Mouse (Mus musculus) limb, embryonic 13.5 days (tissue): ENCODE measurements around the gene Dennd2d. TPM values are rescaled to one million over a fixed set of nuclear protein-coding genes. Genes with fewer than 3 reads are reported as not detected.

Experiments used
- ATAC-seq: fragments of 200-750 bp; cut with Nextera tagmentation; 2 replicates; pipeline ENCODE4 v1.8.0; 2017; ENCODE audit warnings: low read depth, moderate number of reproducible peaks, moderate TSS enrichment; ENCODE audit not compliant: low FRiP score
- H3K27ac ChIP-seq: fragments of 300-500 bp; sonication (generic); 2 replicates; pipeline ENCODE4 v1.5.1; 2015; ENCODE audit warnings: inconsistent platforms, mild to moderate bottlenecking, moderate library complexity
- H3K27me3 ChIP-seq: fragments of 300-500 bp; sonication (generic); 2 replicates; pipeline ENCODE4 v1.6.1; 2015; ENCODE audit warnings: mild to moderate bottlenecking, inconsistent platforms
- H3K36me3 ChIP-seq: fragments of 300-500 bp; sonication (generic); 2 replicates; pipeline ENCODE4 v1.6.1; 2015; ENCODE audit warnings: inconsistent platforms, mild to moderate bottlenecking, moderate library complexity
- H3K4me1 ChIP-seq: fragments of 300-500 bp; sonication (generic); 2 replicates; pipeline ENCODE4 v1.6.1; 2015; ENCODE audit warnings: inconsistent platforms
- H3K4me2 ChIP-seq: fragments of 300-500 bp; sonication (generic); replicated peaks from 2 replicates; pipeline ENCODE4 v1.6.1; 2015; ENCODE audit warnings: inconsistent platforms, mild to moderate bottlenecking, moderate library complexity
- H3K4me3 ChIP-seq: fragments of 300-500 bp; sonication (generic); 2 replicates; pipeline ENCODE4 v1.5.1; 2015; ENCODE audit warnings: moderate library complexity, mild to moderate bottlenecking, inconsistent platforms
- H3K9ac ChIP-seq: fragments of 300-500 bp; sonication (generic); 2 replicates; pipeline ENCODE4 v1.6.1; 2015; ENCODE audit warnings: mild to moderate bottlenecking, inconsistent platforms
- H3K9me3 ChIP-seq: fragments of 300-500 bp; sonication (generic); 2 replicates; pipeline ENCODE4 v1.6.1; 2016; ENCODE audit warnings: inconsistent platforms
- WGBS: fragments of 180-500 bp; shearing (Covaris S2); methylation state at CpG from one replicate; pipeline ENCODE4 v1.1.7; 2015; 5-methylcytosine and 5-hydroxymethylcytosine counted together
- polyA plus RNA-seq: library from polyadenylated mRNA; unstranded; fragments of >200 nt; fragmentation: Nextera tagmentation; extraction: Ambion mirVana; gene quantifications from 2 replicates; pipeline ENCODE4 v1.2.1, GENCODE M21; 2015

Gene Dennd2d
- polyA plus RNA-seq, 1 experiment from 2014 or later = 2.6 TPM

DNA sequence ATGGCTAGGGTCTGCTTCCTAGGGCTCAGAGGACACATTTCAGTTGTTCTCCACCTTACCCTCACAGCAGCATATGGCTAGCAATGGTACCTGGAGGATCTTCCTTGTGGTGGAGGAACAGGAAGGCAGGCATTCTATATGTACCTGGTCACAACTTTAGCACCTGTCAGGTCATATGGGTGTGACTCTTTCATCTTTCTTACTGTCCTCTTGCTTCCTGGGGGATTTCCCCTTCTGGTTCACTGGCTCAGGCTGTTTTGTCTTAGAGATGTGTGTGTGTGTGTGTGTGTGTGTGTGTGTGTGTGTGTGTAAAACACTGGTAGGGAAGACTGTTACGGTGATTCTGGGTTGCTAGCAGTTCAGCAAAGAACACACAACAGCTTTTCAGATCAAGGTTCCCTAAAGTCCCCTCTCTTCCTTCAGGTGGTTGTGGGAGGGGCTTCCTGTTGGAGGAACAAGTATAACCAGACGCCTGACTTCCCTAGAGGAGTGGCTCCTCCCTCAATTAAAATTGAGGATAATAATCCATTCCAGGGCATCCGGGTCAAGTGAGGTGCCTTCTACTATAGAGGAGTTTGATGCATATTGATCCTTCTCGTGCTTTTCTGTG, 1.7 kb downstream of the Dennd2d start:
- ATAC-seq = no peak

GRCm38 (mm10) chr3:106484861-106485260, 2.7 kb downstream of the Dennd2d start:
- Histone ChIP-seq H3K4me1 (0 out of 2 replicates have a peak, but pooled peaks cover 8% of the 10 kb centered on the region), H3K4me3 (no peak overlapping the region), H3K27me3 (peaks cover 28% of the 10 kb centered on the region), H3K9me3 (no peaks in the 10 kb centered on the region), H3K9ac (no peak overlapping the region), H3K4me2 (no peak overlapping the region), H3K36me3 (no peaks in the 10 kb centered on the region), H3K27ac (no peak overlapping the region)
- no peak for ATAC-seq
- WGBS = 88% methylated on average over 3 of the region's 3 CpGs

More for the DNA sequence above, 1.7 kb downstream of the Dennd2d start:
- no peak overlapping the region for H3K4me3 ChIP-seq
- peaks cover 28% of the 10 kb centered on the region for H3K27me3 ChIP-seq
- H3K36me3 ChIP-seq = no peaks in the 10 kb centered on the region
- no peaks in the 10 kb centered on the region for H3K9me3 ChIP-seq
- 0 out of 2 replicates have a peak, but pooled peaks cover 8% of the 10 kb centered on the region for H3K4me1 ChIP-seq
- H3K9ac ChIP-seq = no peak overlapping the region
- H3K4me2 ChIP-seq = no peak overlapping the region
- WGBS = 68% methylated on average over 4 of the region's 4 CpGs
- H3K27ac ChIP-seq = no peak overlapping the region

DNA sequence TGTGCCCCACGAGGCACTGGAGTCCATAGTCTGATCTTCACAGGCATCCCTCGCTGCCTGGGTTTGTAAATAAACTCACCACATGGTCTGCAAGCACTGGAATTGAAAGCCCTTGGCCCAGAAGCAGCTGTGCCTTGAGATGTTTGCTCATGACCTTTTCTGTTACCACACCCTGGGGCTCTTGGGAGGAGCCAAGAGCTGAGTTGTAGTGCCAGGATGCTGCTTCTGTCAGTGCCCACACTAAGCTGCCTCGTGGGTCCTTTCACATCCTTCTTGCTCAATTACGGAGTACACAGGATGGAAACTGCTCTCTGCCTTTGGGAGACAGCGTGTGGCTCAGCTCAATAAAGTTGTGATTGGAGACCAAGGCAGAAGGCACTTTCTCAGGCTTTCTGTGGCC, 3.6 kb downstream of the Dennd2d start:
- no peak for ATAC-seq
- H3K9ac ChIP-seq = no peak overlapping the region

GRCm38 (mm10) chr3:106487551-106487950, 5.3 kb downstream of the Dennd2d start:
- H3K4me1 ChIP-seq = 0 out of 2 replicates have a peak, but pooled peaks cover 4% of the 10 kb centered on the region
- H3K27ac ChIP-seq = no peak overlapping the region
- ATAC-seq = no peak
- H3K4me3 ChIP-seq = no peak overlapping the region
- no peaks in the 10 kb centered on the region for H3K9me3 ChIP-seq
- H3K36me3 ChIP-seq = no peaks in the 10 kb centered on the region
- WGBS = 76% methylated on average over 2 of the region's 2 CpGs
- H3K4me2 ChIP-seq = no peak overlapping the region
- H3K9ac ChIP-seq = no peak overlapping the region
- H3K27me3 ChIP-seq = peaks cover 10% of the 10 kb centered on the region

More for the DNA sequence above, 3.6 kb downstream of the Dennd2d start:
- Histone ChIP-seq H3K4me2 (no peak overlapping the region), H3K4me1 (0 out of 2 replicates have a peak, but pooled peaks cover 8% of the 10 kb centered on the region), H3K9me3 (no peaks in the 10 kb centered on the region), H3K27me3 (peaks cover 28% of the 10 kb centered on the region), H3K36me3 (no peaks in the 10 kb centered on the region), H3K27ac (no peak overlapping the region), H3K4me3 (no peak overlapping the region)
- 80% methylated on average over 5 of the region's 5 CpGs for WGBS

DNA sequence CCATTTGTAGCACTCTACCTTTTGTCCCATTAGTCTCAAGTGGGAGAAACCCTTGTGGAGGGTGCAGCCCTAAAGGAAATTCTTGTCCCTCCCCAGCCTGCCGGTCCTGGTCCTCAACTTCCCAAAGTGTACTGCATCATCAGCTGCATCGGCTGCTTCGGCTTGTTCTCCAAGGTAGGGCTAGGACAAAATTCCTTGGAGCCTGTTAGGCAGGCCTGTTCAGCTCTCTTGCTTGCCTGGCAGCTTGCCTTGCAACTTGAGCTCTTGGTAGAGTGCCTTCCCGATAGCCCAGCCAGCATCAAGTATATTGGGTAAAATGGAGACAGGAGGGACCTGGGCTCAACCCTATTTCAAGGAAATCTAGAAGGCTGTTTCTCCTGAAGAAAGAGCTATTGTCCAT, 8.0 kb downstream of the Dennd2d start:
- no peak overlapping the region for H3K4me3 ChIP-seq
- H3K27ac ChIP-seq = no peak overlapping the region
- H3K9me3 ChIP-seq = no peaks in the 10 kb centered on the region
- no peaks in the 10 kb centered on the region for H3K4me1 ChIP-seq
- no peaks in the 10 kb centered on the region for H3K36me3 ChIP-seq
- H3K4me2 ChIP-seq = no peak overlapping the region
- 85% methylated on average over 4 of the region's 4 CpGs for WGBS
- no peaks in the 10 kb centered on the region for H3K27me3 ChIP-seq
- no peak for ATAC-seq
- no peak overlapping the region for H3K9ac ChIP-seq

DNA sequence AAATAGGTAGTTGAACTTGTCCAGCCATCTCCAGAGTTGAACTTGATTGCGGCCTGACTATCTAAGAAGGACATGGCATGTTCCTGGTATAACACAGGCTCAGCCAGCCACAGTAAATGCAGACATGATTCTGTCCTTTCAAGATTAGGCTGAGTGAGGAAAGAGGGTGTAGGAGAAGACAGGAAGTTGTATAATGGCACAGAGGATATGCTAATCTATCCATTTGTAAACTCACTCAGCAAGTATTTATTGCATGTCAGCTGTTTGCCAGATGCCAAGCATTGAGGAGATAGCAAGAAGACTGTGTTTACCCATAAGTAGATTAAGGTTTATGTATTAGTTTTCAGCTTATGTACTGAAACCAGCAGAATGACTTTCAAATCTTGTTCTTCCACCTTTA, 10.5 kb downstream of the Dennd2d start:
- Histone ChIP-seq H3K4me2 (no peak overlapping the region), H3K9ac (no peak overlapping the region), H3K4me1 (no peaks in the 10 kb centered on the region), H3K4me3 (no peak overlapping the region), H3K27ac (no peak overlapping the region), H3K27me3 (no peaks in the 10 kb centered on the region), H3K9me3 (no peaks in the 10 kb centered on the region), H3K36me3 (no peaks in the 10 kb centered on the region)
- ATAC-seq = no peak
- WGBS = 88% methylated on average over 1 of the region's 1 CpGs

- Histone ChIP-seq H3K4me3 (no peak overlapping the region), H3K36me3 (no peaks in the 10 kb centered on the region), H3K9me3 (no peaks in the 10 kb centered on the region), H3K9ac (no peak overlapping the region), H3K4me1 (no peaks in the 10 kb centered on the region), H3K27ac (no peak overlapping the region), H3K4me2 (no peak overlapping the region), H3K27me3 (no peaks in the 10 kb centered on the region)
- 89% methylated on average over 8 of the region's 8 CpGs for WGBS
- no peak for ATAC-seq
Measured at GRCm38 (mm10) chr3:106493202-106493601, 11.0 kb downstream of the Dennd2d start.

DNA sequence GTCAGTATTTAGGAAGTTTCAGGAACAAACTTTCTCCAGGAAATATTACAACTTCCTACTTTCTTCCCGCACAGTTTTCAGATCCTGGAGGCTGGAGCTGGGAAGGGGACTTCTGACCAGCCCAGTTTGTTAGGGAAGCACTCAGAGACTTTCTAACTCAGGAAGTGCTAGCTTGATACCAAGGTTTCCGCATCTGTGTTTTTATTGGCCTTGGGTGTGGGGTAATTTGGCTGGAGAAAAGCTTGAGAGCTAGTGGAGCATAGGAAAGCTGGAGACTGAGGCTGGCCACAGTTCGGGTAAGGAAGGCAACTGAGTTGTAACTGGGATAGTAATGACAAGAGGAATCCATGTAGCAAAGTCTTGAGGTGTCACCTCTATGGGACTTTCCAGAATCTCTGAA, 11.7 kb downstream of the Dennd2d start:
- 65% methylated on average over 3 of the region's 3 CpGs for WGBS
- H3K9me3 ChIP-seq = no peaks in the 10 kb centered on the region
- ATAC-seq = no peak
- H3K27ac ChIP-seq = no peak overlapping the region
- H3K4me2 ChIP-seq = no peak overlapping the region
- no peak overlapping the region for H3K9ac ChIP-seq
- no peak overlapping the region for H3K4me3 ChIP-seq
- no peaks in the 10 kb centered on the region for H3K4me1 ChIP-seq
- no peaks in the 10 kb centered on the region for H3K36me3 ChIP-seq
- H3K27me3 ChIP-seq = no peaks in the 10 kb centered on the region

- ATAC-seq = no peak
- no peak overlapping the region for H3K4me2 ChIP-seq
- H3K36me3 ChIP-seq = no peaks in the 10 kb centered on the region
- H3K9ac ChIP-seq = no peak overlapping the region
- H3K27ac ChIP-seq = no peak overlapping the region
- 72% methylated on average over 1 of the region's 1 CpGs for WGBS
- no peaks in the 10 kb centered on the region for H3K27me3 ChIP-seq
- no peaks in the 10 kb centered on the region for H3K9me3 ChIP-seq
- no peak overlapping the region for H3K4me3 ChIP-seq
- H3K4me1 ChIP-seq = no peaks in the 10 kb centered on the region
Measured at GRCm38 (mm10) chr3:106494417-106494950, 12.3 kb downstream of the Dennd2d start.

GRCm38 (mm10) chr3:106495346-106496044, 13.3 kb downstream of the Dennd2d start:
- ATAC-seq = no peak
- Histone ChIP-seq H3K4me1 (no peaks in the 10 kb centered on the region), H3K4me2 (no peak overlapping the region)

DNA sequence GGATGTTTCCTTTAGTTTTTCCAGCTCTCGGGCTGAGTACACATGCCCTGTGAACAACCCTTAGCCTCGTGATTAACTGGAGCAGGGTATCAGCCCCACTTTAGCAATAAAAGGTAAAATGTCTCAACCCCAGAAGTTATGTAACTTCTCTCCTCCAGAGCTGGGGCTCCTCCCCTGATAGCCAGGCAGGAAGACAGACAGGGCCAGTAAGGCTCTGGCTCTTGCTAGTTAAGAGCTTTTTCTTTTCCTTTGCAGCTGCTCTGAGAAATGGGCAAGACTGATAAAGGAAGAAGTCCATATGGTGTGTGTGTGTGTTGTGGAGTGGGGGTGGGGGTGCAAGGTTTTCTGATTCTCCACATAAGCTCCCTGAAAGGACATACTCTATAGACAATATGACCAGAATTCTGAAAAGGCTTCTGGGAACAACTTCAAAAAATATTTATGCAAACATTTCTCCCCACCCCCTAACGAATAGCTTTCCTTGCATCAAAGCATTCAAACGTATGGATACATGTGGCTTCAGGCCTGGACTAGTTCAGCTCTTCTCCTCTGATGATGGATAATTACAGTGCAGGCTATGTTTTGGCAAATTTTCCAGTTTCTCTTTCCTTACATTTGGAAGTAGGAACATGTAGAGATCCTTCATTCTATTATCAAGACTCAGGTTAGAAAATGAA, 14.0 kb downstream of the Dennd2d start:
- no peak overlapping the region for H3K4me2 ChIP-seq
- no peaks in the 10 kb centered on the region for H3K27me3 ChIP-seq
- peaks cover 13% of the 10 kb centered on the region for H3K36me3 ChIP-seq
- no peak overlapping the region for H3K9ac ChIP-seq
- no peaks in the 10 kb centered on the region for H3K9me3 ChIP-seq
- 63% methylated on average over 4 of the region's 4 CpGs for WGBS
- ATAC-seq = no peak
- no peak overlapping the region for H3K4me3 ChIP-seq
- H3K27ac ChIP-seq = no peak overlapping the region
- H3K4me1 ChIP-seq = no peaks in the 10 kb centered on the region

More at GRCm38 (mm10) chr3:106495346-106496044, 13.3 kb downstream of the Dennd2d start:
- no peaks in the 10 kb centered on the region for H3K9me3 ChIP-seq
- H3K36me3 ChIP-seq = peaks cover 7% of the 10 kb centered on the region
- H3K4me3 ChIP-seq = no peak overlapping the region
- no peak overlapping the region for H3K27ac ChIP-seq
- WGBS = 92% methylated on average over 1 of the region's 1 CpGs
- no peaks in the 10 kb centered on the region for H3K27me3 ChIP-seq
- H3K9ac ChIP-seq = no peak overlapping the region

GRCm38 (mm10) chr3:106496996-106497395, 14.8 kb downstream of the Dennd2d start:
- WGBS = 82% methylated on average over 3 of the region's 3 CpGs

More at GRCm38 (mm10) chr3:106496996-106497395, 14.8 kb downstream of the Dennd2d start:
- Histone ChIP-seq H3K36me3 (peaks cover 20% of the 10 kb centered on the region), H3K4me2 (no peak overlapping the region), H3K9me3 (no peaks in the 10 kb centered on the region), H3K4me3 (no peak overlapping the region), H3K9ac (no peak overlapping the region), H3K4me1 (no peaks in the 10 kb centered on the region), H3K27ac (no peak overlapping the region), H3K27me3 (no peaks in the 10 kb centered on the region)
- ATAC-seq = no peak
